Mouse (Mus musculus) liver, postnatal 0 days (tissue): ENCODE measurements at regions not wholly inside any gene's neighbourhood (a gene's known extent, or its start where the extent isn't known, plus 50 kb on each side); places are given as distances from the start of the nearest gene placed in this dataset.

Experiments
- ATAC-seq: fragments of 200-750 bp; cut with Nextera tagmentation; 2 replicates; pipeline ENCODE4 v1.8.0; 2017; ENCODE audit warnings: mild to moderate bottlenecking, moderate library complexity
- DNase-seq: peaks from one replicate; pipeline ENCODE4 v3.0.0-alpha.2; 2016
- H3K27ac ChIP-seq: fragments of 300-500 bp; sonication (generic); 2 replicates; pipeline ENCODE4 v1.5.1; 2014; ENCODE audit warnings: antibody characterized with exemption, moderate library complexity, mild to moderate bottlenecking, low read depth
- H3K27me3 ChIP-seq: fragments of 300-500 bp; sonication (generic); 2 replicates; pipeline ENCODE4 v1.6.1; 2014; ENCODE audit warnings: low read length, control low read depth, mixed read lengths; ENCODE audit not compliant: insufficient read depth
- H3K36me3 ChIP-seq: fragments of 300-500 bp; sonication (generic); replicated peaks from 2 replicates; pipeline ENCODE4 v1.6.1; 2014; ENCODE audit warnings: mild to moderate bottlenecking, control low read depth, low read length, moderate library complexity, mixed read lengths; ENCODE audit not compliant: insufficient read depth
- H3K4me1 ChIP-seq: fragments of 300-500 bp; sonication (generic); 2 replicates; pipeline ENCODE4 v1.6.1; 2014; ENCODE audit warnings: antibody characterized with exemption, mild to moderate bottlenecking, control low read depth; ENCODE audit not compliant: insufficient read depth
- H3K4me2 ChIP-seq: fragments of 300-500 bp; sonication (generic); 2 replicates; pipeline ENCODE4 v1.6.1; 2014; ENCODE audit warnings: low read depth, mild to moderate bottlenecking, low read length, moderate library complexity, mixed read lengths
- H3K4me3 ChIP-seq: fragments of 300-500 bp; sonication (generic); 2 replicates; pipeline ENCODE4 v1.5.1; 2014; ENCODE audit warnings: low read depth, low read length
- H3K9ac ChIP-seq: fragments of 300-500 bp; sonication (generic); replicated peaks from 2 replicates; pipeline ENCODE4 v1.6.1; 2014; ENCODE audit warnings: mild to moderate bottlenecking, moderate library complexity
- H3K9me3 ChIP-seq: fragments of 300-500 bp; sonication (generic); 2 replicates; pipeline ENCODE4 v1.6.1; 2016; ENCODE audit warnings: mild to moderate bottlenecking, control low read depth, low read length, mixed read lengths
- CTCF ChIP-seq: sonication (generic); IDR thresholded peaks from 2 replicates; pipeline ENCODE4 v1.5.1; 2016; ENCODE audit warnings: antibody characterized with exemption, low read depth
- EP300 ChIP-seq: IDR thresholded peaks from 2 replicates; pipeline ENCODE4 v1.6.1; 2016; ENCODE audit warnings: antibody characterized with exemption, low read depth, mild to moderate bottlenecking
- WGBS: fragments of 180-500 bp; shearing (Covaris S2); extraction: QIAGEN DNeasy Blood & Tissue Kit; methylation state at CpG from one replicate; pipeline ENCODE4 v1.1.7; 2014; ENCODE audit not compliant: insufficient replicate concordance; 5-methylcytosine and 5-hydroxymethylcytosine counted together

DNA sequence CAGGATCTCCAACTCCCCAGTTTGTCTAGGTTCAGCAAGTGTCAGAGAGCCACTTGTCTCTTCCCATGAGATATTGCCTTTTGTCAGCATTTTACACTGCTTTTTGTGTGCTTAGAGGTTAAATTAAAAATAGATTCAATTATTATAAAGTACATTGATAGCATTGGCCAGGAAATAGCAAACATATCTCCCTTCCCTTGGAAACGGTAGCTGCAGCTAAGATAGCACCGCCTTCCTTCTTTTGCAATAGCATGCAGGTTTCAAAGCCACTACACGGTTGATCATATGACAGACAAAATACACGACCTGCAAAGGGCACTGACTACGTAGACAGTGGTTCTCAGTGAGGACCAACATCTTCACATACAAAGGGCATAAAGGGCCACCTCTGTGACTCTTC lies 59.1 kb upstream of the Cnksr3 start:
- H3K9ac ChIP-seq: no peak overlapping the region
- WGBS: 26% methylated on average over 5 of the region's 5 CpGs
- no peak overlapping the region for H3K27ac ChIP-seq
- no peak for TF ChIP-seq EP300
- TF ChIP-seq CTCF: no peak
- H3K27me3 ChIP-seq: no peaks in the 10 kb centered on the region
- no peaks in the 10 kb centered on the region for H3K36me3 ChIP-seq
- H3K9me3 ChIP-seq: no peaks in the 10 kb centered on the region
- no peak for DNase-seq
- H3K4me3 ChIP-seq: no peak overlapping the region
- H3K4me1 ChIP-seq: peaks cover 14% of the 10 kb centered on the region
- ATAC-seq: no peak
- H3K4me2 ChIP-seq: no peak overlapping the region

GRCm38 (mm10) chr10:7268386-7269033 lies 56.5 kb upstream of the Cnksr3 start:
- H3K4me3 ChIP-seq: no peak overlapping the region
- H3K9me3 ChIP-seq: no peaks in the 10 kb centered on the region
- DNase-seq (no peak), ATAC-seq (no peak)
- no peak for TF ChIP-seq EP300
- no peak for TF ChIP-seq CTCF
- no peak overlapping the region for H3K27ac ChIP-seq
- no peak overlapping the region for H3K9ac ChIP-seq
- H3K36me3 ChIP-seq: no peaks in the 10 kb centered on the region
- 74% methylated on average over 9 of the region's 9 CpGs for WGBS
- peaks cover 11% of the 10 kb centered on the region for H3K4me1 ChIP-seq
- H3K4me2 ChIP-seq: no peak overlapping the region
- H3K27me3 ChIP-seq: no peaks in the 10 kb centered on the region

DNA sequence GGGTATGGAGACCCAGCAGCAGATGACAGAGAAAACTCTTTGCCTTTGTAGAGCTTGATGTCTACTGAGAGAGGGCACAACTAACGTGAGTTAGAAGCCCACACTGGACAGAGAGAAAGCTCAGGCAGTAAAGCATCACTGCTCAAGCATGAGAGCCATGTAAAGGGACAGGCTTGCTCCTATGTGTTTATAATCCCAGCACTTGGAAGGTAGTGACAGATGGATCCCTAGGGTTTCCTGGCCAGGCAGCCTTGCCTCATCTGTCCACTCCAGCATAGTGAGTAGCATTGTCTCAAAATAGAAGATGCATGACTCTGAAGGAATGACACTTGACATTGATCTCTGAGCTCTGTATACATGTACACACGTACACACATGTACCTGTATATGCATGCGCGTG lies 55.9 kb upstream of the Cnksr3 start:
- 87% methylated on average over 4 of the region's 4 CpGs for WGBS
- no peak for TF ChIP-seq CTCF
- TF ChIP-seq EP300: no peak
- no peak overlapping the region for H3K4me3 ChIP-seq
- H3K36me3 ChIP-seq: no peaks in the 10 kb centered on the region
- no peaks in the 10 kb centered on the region for H3K9me3 ChIP-seq
- H3K27ac ChIP-seq: no peak overlapping the region
- no peaks in the 10 kb centered on the region for H3K27me3 ChIP-seq
- no peak overlapping the region for H3K4me2 ChIP-seq
- H3K9ac ChIP-seq: no peak overlapping the region
- ATAC-seq (no peak), DNase-seq (no peak)
- H3K4me1 ChIP-seq: peaks cover 9% of the 10 kb centered on the region

DNA sequence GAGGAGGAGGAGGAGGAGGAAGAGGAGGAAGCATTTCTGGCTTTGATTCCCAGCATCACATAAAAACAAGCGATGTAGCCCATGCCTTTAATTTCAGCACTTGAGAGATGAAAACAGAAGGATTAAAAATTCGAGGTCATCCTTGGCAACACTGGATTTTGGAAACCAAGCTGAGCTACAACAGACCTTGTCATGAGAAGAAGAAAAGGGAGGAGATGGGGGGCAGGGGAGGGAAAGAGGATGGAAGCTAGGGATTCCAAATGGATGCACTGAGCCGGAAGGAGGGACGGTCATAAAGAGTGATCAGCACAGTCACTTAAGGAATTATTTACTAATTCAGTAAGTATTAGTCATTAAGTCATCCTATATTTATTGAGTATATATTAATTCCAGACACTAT lies 55.1 kb upstream of the Cnksr3 start:
- H3K36me3 ChIP-seq: no peaks in the 10 kb centered on the region
- no peak overlapping the region for H3K27ac ChIP-seq
- no peak overlapping the region for H3K4me2 ChIP-seq
- 77% methylated on average over 4 of the region's 4 CpGs for WGBS
- H3K9me3 ChIP-seq: no peaks in the 10 kb centered on the region
- no peaks in the 10 kb centered on the region for H3K27me3 ChIP-seq
- no peak for ATAC-seq
- H3K9ac ChIP-seq: no peak overlapping the region
- TF ChIP-seq EP300 (no peak), CTCF (no peak)
- peaks cover 9% of the 10 kb centered on the region for H3K4me1 ChIP-seq
- no peak for DNase-seq
- no peak overlapping the region for H3K4me3 ChIP-seq

DNA sequence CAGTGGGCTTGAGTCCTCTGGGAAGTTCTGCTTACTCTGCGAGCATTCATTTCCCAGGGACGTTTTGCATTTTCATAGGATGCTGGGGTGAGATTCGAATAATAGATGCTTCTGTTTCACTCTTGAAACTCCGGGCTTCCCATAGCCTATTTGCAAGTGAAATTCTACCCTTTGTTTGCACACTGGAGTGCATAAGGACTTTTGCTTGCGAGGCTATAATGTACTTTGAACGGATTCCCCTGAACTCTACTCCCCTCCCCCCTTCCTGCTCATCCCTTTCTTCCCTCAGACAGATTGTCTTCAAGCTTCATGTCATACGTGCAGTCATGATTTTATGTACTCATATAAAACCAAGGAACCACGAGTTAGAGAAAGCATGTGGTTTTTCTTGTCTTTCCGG lies 53.4 kb upstream of the Cnksr3 start:
- 55% methylated on average over 9 of the region's 9 CpGs for WGBS
- no peak for DNase-seq

DNA sequence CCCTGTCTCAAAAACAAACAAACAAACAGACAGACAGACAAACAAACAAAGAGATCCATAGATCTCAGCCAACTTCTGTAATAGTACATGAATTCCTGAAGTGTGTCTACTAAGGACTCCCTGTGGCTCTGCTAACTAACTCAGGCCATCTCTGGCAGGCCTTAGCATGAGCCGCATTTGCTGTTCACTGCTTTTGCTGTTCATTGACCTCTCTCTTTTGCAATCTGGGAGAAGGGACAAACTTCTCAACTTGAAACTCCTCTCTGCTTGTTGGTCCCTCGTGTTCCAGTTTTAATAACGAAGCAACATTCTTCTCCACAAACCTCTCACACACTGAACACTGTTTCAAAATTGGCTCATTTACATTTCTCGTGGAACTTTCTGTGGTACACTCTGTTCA lies 52.7 kb upstream of the Cnksr3 start:
- DNase-seq (no peak), ATAC-seq (no peak)
- Histone ChIP-seq H3K9me3 (no peaks in the 10 kb centered on the region), H3K4me1 (peaks cover 9% of the 10 kb centered on the region), H3K4me3 (no peak overlapping the region), H3K36me3 (no peaks in the 10 kb centered on the region), H3K4me2 (no peak overlapping the region), H3K27me3 (no peaks in the 10 kb centered on the region), H3K27ac (no peak overlapping the region; the same call in 1 of the 2 replicates), H3K9ac (no peak overlapping the region)
- no peak for TF ChIP-seq CTCF
- TF ChIP-seq EP300: no peak
- 57% methylated on average over 4 of the region's 4 CpGs for WGBS

More for the DNA sequence above, 53.4 kb upstream of the Cnksr3 start:
- no peak overlapping the region for H3K4me3 ChIP-seq
- H3K36me3 ChIP-seq: no peaks in the 10 kb centered on the region
- H3K27ac ChIP-seq: no peak overlapping the region
- ATAC-seq: peak; percentile 55; the same call in 1 of the 2 replicates
- H3K9ac ChIP-seq: no peak overlapping the region
- H3K27me3 ChIP-seq: no peaks in the 10 kb centered on the region
- H3K9me3 ChIP-seq: no peaks in the 10 kb centered on the region
- TF ChIP-seq CTCF: no peak
- no peak for TF ChIP-seq EP300
- no peak overlapping the region for H3K4me2 ChIP-seq
- peaks cover 9% of the 10 kb centered on the region for H3K4me1 ChIP-seq
